Mouse (Mus musculus): ENCODE measurements around the gene Ubr4.
"Not testable (repeated sequence)": the region's sequence is repeated elsewhere in the genome, so short reads cannot be mapped to it uniquely, and the experiment has no call there.

Gene Ubr4

GRCm38 (mm10) chr4:139490413-139491055 lies 138.1 kb downstream of the Ubr4 start:
- no peak for DNase-seq

DNA sequence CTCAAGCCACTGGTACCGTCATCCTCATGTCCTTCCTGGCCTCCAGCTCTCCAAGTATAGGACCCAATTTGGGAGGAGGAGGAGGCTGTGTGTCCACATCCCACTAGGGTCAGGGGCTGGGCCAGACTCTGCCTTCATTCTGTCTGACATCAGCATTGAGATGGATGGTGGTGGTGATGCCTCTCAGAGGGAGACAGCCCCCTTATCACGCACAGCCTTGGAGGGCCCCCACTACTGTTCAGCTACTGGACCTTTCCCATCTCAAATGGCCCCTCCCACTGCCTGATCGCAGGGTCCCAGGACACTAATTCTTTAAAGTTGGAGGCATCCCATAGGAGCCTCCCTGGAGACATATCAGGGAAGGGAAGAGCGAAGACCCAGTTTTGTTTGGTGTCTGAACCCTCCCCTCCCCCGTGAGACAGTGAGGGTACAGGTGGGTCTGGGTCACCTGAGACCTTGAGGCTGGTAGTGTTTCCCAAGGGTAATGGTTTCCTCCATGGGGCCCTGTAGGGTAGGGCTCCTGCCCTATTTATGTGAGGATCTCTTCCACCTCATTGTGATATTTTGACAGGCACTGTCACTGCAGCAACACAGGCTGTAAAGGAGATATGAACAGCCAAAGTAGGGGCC lies 139.2 kb downstream of the Ubr4 start:
- no peak for DNase-seq

DNA sequence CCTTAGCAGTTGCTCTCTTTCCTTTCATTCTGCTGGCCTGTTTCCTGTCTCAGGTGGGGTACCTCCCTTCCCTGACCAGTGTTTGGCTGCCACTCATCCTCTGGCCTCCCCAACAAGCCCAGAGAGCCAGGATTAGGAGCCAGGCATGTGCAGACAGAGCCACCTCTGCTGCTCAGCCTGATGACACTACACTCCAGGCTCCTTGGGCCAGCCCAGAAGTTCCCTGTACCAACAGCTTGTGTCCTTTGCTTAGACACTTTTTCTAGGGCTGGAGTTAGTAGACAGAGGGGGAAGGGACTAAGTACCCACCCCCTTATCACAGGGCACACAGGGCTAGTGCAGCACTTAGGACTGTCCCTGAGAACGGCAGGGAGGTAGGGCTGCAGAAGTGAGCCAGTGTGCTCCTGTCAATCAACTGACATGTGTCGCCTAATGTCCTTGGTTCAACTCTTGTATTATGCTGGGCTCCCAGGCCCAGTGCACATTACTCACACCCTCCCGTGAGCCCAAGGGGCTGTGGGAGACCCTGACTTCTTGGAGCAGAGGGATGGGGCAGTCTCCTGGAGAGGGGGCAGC lies 139.9 kb downstream of the Ubr4 start:
- no peak for DNase-seq

DNA sequence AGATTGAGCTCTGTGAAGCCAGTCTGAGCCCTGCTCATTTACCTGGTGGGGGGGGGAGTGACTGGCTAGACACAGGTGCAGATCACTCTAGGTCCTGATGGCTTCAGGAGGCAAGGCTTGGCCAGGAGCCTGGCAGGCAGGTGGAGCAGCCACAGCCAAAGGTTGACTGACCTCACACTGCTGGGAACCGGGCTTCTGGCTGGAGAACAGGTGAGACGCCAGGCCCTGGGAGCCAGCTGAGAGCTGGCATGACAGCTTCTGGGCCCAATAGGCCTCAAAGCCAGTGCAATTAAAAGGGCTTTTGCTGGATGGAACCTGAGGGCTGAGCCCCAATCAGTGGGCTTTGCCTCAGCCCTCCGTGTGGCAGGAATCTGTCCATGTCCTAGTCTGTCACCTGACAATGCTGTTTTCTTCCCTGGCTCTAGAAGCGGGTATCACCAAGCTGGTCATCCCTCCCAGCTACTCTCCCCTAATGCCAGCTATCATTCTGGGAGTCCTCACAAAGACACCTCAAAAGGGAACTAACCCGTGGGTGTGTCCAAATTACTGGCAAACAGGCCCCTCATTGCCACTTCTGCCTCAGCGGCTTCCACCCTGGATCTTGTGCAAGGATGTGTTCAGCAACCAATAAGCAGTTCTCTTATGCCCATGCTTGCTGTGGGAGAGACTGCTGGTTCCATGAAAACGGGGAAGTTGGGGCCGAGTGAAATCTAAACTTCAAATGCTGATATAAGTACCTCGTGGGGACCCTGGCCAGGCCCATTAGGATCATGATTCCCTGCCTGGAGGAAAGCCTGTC lies 141.0 kb downstream of the Ubr4 start:
- DNase-seq, result peak; percentile 54

- no peak for DNase-seq
These were observed 148.4 kb downstream of the Ubr4 start for GRCm38 (mm10) chr4:139500814-139501213.

DNA sequence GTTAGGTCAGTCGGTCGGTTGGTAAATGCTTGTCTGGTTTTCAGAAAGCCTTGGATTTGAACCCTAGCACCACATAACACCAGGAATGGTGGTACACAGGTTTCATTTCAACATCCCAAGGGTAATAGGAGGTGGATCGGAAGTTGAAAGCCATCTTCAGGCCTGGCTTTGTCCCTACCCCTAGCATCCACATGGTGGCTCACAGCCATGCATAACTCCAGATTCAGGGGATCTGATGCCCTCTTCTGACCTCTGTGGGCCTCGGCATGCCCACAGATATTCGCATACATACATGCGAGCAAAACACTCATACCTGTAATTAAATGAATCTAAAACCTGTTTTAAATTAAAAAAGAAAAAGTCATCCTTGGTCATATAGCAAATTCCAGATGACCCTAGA lies 149.3 kb downstream of the Ubr4 start:
- no peak for DNase-seq

DNA sequence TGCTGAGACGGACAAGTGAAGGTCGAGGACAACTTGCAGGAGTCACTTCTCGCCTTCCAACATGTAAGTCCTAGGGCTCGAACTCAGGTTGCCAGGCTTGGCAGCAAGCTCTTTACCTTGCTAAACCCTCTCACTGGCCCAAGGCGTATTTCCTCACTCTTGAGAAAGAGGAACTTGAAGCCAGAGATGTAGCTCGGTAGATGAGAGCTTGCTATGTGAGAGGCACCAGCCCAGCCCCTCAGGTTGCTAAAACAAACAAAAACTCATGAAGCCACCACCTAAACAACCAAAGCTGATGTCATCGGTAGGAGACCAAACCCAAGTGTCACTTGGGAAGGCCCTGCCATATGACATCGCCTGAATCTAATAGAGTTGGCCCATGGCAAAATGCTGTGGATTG lies 151.5 kb downstream of the Ubr4 start:
- DNase-seq, result no peak

DNA sequence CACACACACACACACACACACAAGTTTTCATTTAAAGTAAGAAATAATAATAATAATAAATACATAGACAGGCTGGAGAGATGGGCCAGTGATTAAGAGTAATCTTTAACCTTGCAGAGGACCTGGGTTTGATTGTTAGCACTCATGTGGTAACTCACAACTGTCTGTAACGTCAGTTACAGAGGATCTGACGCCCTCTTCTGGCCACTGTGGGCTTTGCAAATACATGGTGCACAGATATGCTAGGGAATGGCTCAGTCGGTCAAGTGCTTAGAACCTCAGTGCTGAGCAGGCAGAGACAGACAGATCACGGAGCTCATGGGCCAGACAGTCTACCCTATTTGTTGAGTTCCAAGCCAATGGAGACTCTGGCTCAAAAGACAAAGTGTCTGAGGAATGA lies 153.3 kb downstream of the Ubr4 start:
- no peak for DNase-seq

- DNase-seq, result no peak
These were observed 154.3 kb downstream of the Ubr4 start for GRCm38 (mm10) chr4:139506727-139507126.

GRCm38 (mm10) chr4:139509069-139509468 lies 156.7 kb downstream of the Ubr4 start:
- DNase-seq, result no peak

GRCm38 (mm10) chr4:139511557-139511956 lies 159.1 kb downstream of the Ubr4 start:
- no peak for DNase-seq

GRCm38 (mm10) chr4:139512985-139513384 lies 160.6 kb downstream of the Ubr4 start:
- DNase-seq, result no peak

GRCm38 (mm10) chr4:139519221-139519620 lies 166.8 kb downstream of the Ubr4 start:
- no peak for DNase-seq

DNA sequence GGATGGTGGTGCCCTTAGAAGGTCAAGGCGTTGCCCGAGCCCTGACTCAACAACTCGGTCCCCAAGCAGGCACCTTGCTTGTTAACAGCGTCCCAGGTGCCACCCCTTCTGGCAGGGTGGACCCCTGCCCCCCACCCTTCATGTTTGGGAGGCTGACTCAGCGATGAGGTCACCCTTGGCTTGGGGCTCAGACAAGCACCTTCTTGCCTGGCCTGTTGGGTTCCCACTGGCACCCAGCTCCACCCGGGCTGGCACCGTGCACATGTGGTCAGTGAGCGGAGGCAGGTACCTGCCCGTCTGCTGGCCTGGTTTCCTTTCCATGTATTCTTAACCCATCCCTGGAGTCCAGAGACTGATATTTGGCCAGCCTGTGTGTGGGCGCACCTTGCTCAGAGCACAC lies 169.5 kb downstream of the Ubr4 start:
- no peak for DNase-seq

DNA sequence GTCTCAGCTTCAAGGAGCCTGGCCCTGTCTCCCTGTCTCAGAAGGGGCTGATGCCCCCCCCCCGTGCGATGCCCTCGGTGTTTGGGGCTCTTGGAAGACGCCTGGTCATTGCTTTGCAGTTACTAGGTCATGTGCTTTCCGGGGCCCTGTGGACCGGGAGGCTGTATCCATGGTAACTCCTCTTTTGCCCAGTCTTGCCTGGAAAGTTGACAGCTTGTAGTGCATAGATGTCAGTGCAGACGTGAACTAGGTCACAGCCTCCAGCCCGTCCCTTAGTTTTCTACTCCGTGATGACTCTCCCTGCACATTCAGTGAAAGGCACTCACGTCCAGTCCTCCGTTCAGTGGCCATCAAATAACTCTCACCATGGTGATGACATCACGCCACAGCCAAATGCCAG lies 174.1 kb downstream of the Ubr4 start:
- DNase-seq, result no peak

GRCm38 (mm10) chr4:139530248-139530647 lies 177.8 kb downstream of the Ubr4 start, which contains the start of gene Iffo2:
Gene Iffo2, plus strand, starts transcription at chr4:139530548.
- DNase-seq, result not testable (repeated sequence)

DNA sequence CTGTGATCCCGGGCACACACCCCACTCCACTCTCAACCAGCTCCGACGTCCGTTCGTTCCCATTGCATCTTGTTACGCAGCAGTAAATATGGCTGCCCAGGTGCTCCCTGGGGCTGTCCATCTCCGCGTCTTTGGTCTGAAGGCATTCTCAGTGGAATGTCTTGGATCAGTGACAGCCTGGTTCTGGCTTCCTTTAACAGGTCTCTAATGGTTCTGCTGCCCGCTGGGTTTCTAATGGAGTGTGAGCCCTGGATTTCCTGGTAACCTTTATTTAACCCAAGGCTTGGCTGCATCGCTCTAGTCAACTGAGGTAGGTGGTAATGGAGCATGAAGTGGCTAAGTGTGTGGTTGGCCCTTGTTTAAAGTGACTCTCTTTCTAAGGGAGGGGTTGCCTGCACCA lies 179.7 kb downstream of the Ubr4 start:
- peak; percentile 14 for DNase-seq

DNA sequence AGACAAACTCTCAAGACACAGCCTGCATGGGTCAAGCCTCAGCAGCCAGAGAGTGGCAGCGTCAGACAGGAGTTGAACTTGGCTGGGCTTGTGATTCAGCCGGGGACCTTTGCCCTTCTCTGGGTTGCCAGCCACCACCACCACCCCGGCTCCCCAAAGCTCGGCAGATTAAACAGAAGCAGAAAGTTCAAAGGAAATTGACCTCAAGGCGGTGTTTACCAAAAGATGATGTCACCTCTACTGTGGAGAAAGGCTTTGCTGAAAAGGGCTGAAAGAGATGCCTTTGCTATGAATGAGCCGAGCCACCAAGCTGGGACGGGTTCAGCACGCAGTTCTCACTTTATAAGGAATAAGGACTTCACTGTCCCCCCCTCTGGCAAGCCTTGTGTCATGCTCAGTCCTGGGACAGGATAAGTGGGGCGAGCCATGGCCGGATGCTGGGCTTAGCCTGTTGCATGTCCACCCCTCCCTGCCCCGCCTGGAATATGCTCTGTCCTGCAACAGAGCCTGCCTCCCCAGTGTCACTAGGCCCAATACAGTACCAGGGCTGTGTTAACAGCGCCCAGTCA lies 182.8 kb downstream of the Ubr4 start:
- DNase-seq, result peak; percentile 50

DNA sequence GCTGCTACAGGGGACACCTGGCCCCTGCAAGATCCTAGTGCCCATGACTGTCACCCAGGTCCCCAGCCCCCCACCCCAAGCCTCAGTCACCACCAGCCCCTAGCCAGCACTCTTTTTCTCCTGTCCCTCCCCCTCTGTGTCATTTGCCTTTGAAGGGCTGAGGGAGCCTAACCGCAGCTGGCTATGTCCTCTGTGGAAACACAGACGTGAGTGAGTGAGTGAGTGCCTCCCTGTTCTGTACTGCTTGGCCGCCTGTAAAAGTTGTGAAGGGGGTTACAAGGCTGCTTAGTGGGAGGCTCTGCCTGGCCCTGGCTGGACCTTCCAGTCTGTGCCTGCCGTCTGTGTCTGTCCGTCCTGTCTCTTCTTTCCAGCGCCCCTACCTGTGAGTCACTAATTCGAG lies 183.3 kb downstream of the Ubr4 start:
- DNase-seq, result no peak

- no peak for DNase-seq
These were observed 184.3 kb downstream of the Ubr4 start for GRCm38 (mm10) chr4:139536706-139537105.

Measured in kidney, adult 18-20 months (tissue).